In genomic region chr1:136788979-136789513, GRCm38 (mm10) we compare ENCODE assay signal across 13 mouse cellular contexts.
DNase-seq lines count a peak whose midpoint lies in the region; ATAC-seq and TF ChIP-seq lines count a peak whose summit lies in the region.
"Had no signal": no experiment of that assay in that cellular context is flagged by ENCODE, and none has a peak within 500 bp of the region (broad histone marks: within the 10 kb centered on the region; RNA-seq: fewer than 3 reads in every experiment).

No protein-coding gene starts in this region.

- peak overlapping the region; percentile 37 for H3K4me2 ChIP-seq in forebrain, embryonic 13.5 days
- H3K4me2 ChIP-seq in forebrain, embryonic 14.5 days (ENCODE audit: low read length) = no peak overlapping the region
- H3K4me2 ChIP-seq in intestine, postnatal 0 days (replicated peaks; ENCODE audit: low read depth) = no peak overlapping the region
- H3K4me2 ChIP-seq in intestine, embryonic 15.5 days (replicated peaks) = no peak overlapping the region
- H3K4me2 ChIP-seq: limb, embryonic 15.5 days had no signal

- H3K4me3 ChIP-seq in forebrain, embryonic 13.5 days = no peak overlapping the region
- no peak overlapping the region for H3K4me3 ChIP-seq in forebrain, embryonic 14.5 days (ENCODE audit: low read depth, low read length)
- H3K4me3 ChIP-seq in intestine, postnatal 0 days (ENCODE audit: low read depth, low read length) = no peak overlapping the region
- H3K4me3 ChIP-seq in intestine, embryonic 15.5 days (replicated peaks) = no peak overlapping the region
- H3K4me3 ChIP-seq in E14TG2a.4 (replicated peaks; ENCODE audit: low read length) = 0 out of 2 replicates have a peak overlapping the region, but pooled peaks have one; percentile 29
- H3K4me3 ChIP-seq: limb, embryonic 15.5 days had no signal

- no peaks in the 10 kb centered on the region for H3K27me3 ChIP-seq in forebrain, embryonic 13.5 days
- H3K27me3 ChIP-seq in forebrain, embryonic 14.5 days (replicated peaks; ENCODE audit: control insufficient read depth, insufficient read depth, low read length) = no peaks in the 10 kb centered on the region
- H3K27me3 ChIP-seq in intestine, postnatal 0 days (replicated peaks; ENCODE audit: control insufficient read depth, insufficient read depth, low read length) = no peaks in the 10 kb centered on the region
- no peaks in the 10 kb centered on the region for H3K27me3 ChIP-seq in intestine, embryonic 15.5 days (replicated peaks)
- peaks cover 52% of the 10 kb centered on the region for H3K27me3 ChIP-seq in E14TG2a.4 (ENCODE audit: insufficient read depth, low read length)
- H3K27me3 ChIP-seq: limb, embryonic 15.5 days had no signal

- peak; percentile 11; the same call in 1 of the 2 replicates for TF ChIP-seq CTCF in intestine, postnatal 0 days (IDR thresholded peaks at IDR 0.05; ENCODE audit: low read depth)
- TF ChIP-seq CTCF in E14TG2a.4 (conservative IDR thresholded peaks at IDR 0.05; ENCODE audit: low read length) = no peak

- DNase-seq in forebrain, embryonic 14.5 days (ENCODE audit: low spot score) = no peak
- peak; percentile 18 to 69 for DNase-seq in kidney, postnatal 36 days
- DNase-seq in ovary, postnatal 14 days (ENCODE audit: low spot score) = no peak
- DNase-seq in thymus, adult 18-20 months = no peak
- DNase-seq: adrenal gland, postnatal 10 days; lung, postnatal 10 days; retina, postnatal 1 day; thymus, postnatal 25 days had no signal

- ATAC-seq in forebrain, embryonic 13.5 days = no peak
- ATAC-seq in forebrain, embryonic 14.5 days = no peak
- no peak for ATAC-seq in intestine, postnatal 0 days
- no peak for ATAC-seq in intestine, embryonic 15.5 days

- H3K9ac ChIP-seq in forebrain, embryonic 13.5 days = no peak overlapping the region
- H3K9ac ChIP-seq in forebrain, embryonic 14.5 days (ENCODE audit: low read length) = no peak overlapping the region
- no peak overlapping the region for H3K9ac ChIP-seq in intestine, postnatal 0 days (ENCODE audit: low read depth, low read length)
- no peak overlapping the region for H3K9ac ChIP-seq in intestine, embryonic 15.5 days
- H3K9ac ChIP-seq: limb, embryonic 15.5 days had no signal

- no peak overlapping the region for H3K27ac ChIP-seq in forebrain, embryonic 13.5 days
- no peak overlapping the region for H3K27ac ChIP-seq in forebrain, embryonic 14.5 days (ENCODE audit: low read depth, low read length)
- no peak overlapping the region for H3K27ac ChIP-seq in intestine, postnatal 0 days (ENCODE audit: low read depth, low read length)
- H3K27ac ChIP-seq in intestine, embryonic 15.5 days = no peak overlapping the region
- H3K27ac ChIP-seq: limb, embryonic 15.5 days had no signal

- no peaks in the 10 kb centered on the region for H3K9me3 ChIP-seq in forebrain, embryonic 13.5 days (replicated peaks)
- H3K9me3 ChIP-seq in forebrain, embryonic 14.5 days (replicated peaks; ENCODE audit: control insufficient read depth, low read length) = no peaks in the 10 kb centered on the region
- H3K9me3 ChIP-seq in intestine, postnatal 0 days (ENCODE audit: control insufficient read depth) = no peaks in the 10 kb centered on the region
- no peaks in the 10 kb centered on the region for H3K9me3 ChIP-seq in intestine, embryonic 15.5 days
- H3K9me3 ChIP-seq in E14TG2a.4 (ENCODE audit: low read length) = peaks cover 5% of the 10 kb centered on the region; the same call in 1 of the 2 replicates
- H3K9me3 ChIP-seq: limb, embryonic 15.5 days had no signal

- H3K36me3 ChIP-seq in forebrain, embryonic 13.5 days (ENCODE audit: poor library complexity, severe bottlenecking) = no peaks in the 10 kb centered on the region
- H3K36me3 ChIP-seq in forebrain, embryonic 14.5 days (ENCODE audit: control insufficient read depth, insufficient read depth, low read length) = no peaks in the 10 kb centered on the region
- no peaks in the 10 kb centered on the region for H3K36me3 ChIP-seq in intestine, postnatal 0 days (ENCODE audit: control insufficient read depth, insufficient read depth)
- H3K36me3 ChIP-seq in intestine, embryonic 15.5 days = no peaks in the 10 kb centered on the region
- H3K36me3 ChIP-seq in E14TG2a.4 (ENCODE audit: insufficient read depth, low read length) = no peaks in the 10 kb centered on the region
- H3K36me3 ChIP-seq: limb, embryonic 15.5 days had no signal

- no peaks in the 10 kb centered on the region for H3K4me1 ChIP-seq in forebrain, embryonic 13.5 days
- H3K4me1 ChIP-seq in forebrain, embryonic 14.5 days (ENCODE audit: control insufficient read depth, insufficient read depth, low read length) = no peaks in the 10 kb centered on the region
- H3K4me1 ChIP-seq in intestine, postnatal 0 days (replicated peaks; ENCODE audit: control insufficient read depth, insufficient read depth, low read length) = no peaks in the 10 kb centered on the region
- H3K4me1 ChIP-seq in intestine, embryonic 15.5 days (replicated peaks) = no peaks in the 10 kb centered on the region; the same call in 1 of the 2 replicates
- no peaks in the 10 kb centered on the region for H3K4me1 ChIP-seq in E14TG2a.4 (replicated peaks; ENCODE audit: low read depth, low read length)
- H3K4me1 ChIP-seq: limb, embryonic 15.5 days had no signal

- WGBS in forebrain, embryonic 13.5 days = 70% methylated on average over 30 of the region's 30 CpGs
- 58% methylated on average over 30 of the region's 30 CpGs for WGBS in forebrain, embryonic 14.5 days
- WGBS in intestine, postnatal 0 days = 80% methylated on average over 30 of the region's 30 CpGs
- WGBS in intestine, embryonic 15.5 days = 71% methylated on average over 30 of the region's 30 CpGs

Comparison
In these comparisons a context has a peak if more than half of its experiments do, and no peak if none do; other contexts are left out.
1. DNase-seq: peak in kidney, postnatal 36 days (2 of 2); none in forebrain, embryonic 14.5 days (single experiment), ovary, postnatal 14 days (single experiment) and thymus, adult 18-20 months (0 of 2).